In the genomic region with DNA sequence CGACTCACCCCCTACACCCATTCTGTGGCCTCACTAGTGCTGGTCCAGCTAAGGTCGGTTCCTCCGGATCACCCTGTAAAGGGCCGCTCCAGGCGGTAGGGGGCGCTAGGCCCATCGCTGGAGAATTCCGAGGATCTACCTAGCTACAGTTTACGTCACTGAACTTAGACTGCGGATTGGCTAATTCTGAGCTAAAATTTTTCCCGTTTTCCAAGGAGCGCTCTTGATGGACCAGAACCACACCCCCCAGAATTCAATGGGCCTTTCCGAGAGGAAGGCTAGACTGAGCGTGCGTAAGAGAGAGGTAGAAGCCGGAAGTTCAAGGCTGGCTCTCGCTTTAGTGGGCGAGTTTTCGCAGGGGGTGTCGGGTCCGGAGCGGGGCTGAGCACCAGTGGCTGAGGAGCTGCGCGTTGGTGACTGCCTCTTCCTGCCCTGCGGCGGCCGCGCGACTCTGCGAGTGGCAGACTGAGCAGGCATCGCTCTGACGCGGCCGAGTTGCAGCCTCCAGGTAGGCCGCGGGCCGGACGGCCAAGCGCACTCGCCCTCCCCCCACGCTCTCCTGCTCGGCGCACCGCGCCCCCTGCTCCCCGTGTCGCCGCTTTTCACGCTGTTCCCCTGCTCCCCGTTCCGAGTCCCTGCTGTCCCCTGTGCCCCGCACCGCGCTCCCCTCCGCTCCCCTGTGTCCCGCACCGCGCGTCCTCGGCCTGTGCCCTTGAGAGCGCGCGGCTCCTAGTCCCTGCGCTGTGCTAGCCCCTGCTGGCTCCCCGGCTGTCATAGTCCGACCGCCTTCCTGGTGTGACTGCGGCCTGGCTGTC, we compare ENCODE assay signal across 8 mouse cellular contexts. TPM values are rescaled to one million over a fixed set of nuclear protein-coding genes. Genes with fewer than 3 reads are reported as not detected.
A peak's percentile ranks its signal among the peaks of the same experiment; 100 is the strongest.
DNase-seq lines count a peak whose midpoint lies in the region; ATAC-seq lines count a peak whose summit lies in the region.

Gene Cox14, plus strand, starts transcription at position 278 of the 815 bp plus-strand sequence.

- peak within 1 kb of the TSS; percentile 82 for H3K9ac ChIP-seq in lung, embryonic 16.5 days (ENCODE audit: low read length)

- WGBS in lung, embryonic 16.5 days = under 1% methylated on average over 54 of the region's 68 CpGs

- DNase-seq in MEL-GATA-1-ER (ENCODE audit: extremely low read depth, low read depth) = peak; percentile 100
- peak; percentile 98 for DNase-seq in cerebellum, adult 8-10 months
- peak; percentile 99 for DNase-seq in forelimb bud, embryonic 11.5 days (ENCODE audit: low read depth, low spot score)
- DNase-seq in layer of hippocampus, adult 9-10 months (ENCODE audit: low spot score) = peak; percentile 98
- peak; percentile 87 for DNase-seq in ovary, postnatal 10 days (ENCODE audit: low spot score)
- DNase-seq in thymus, postnatal 10 days (ENCODE audit: low spot score in 2 of 2) = peak; percentile 88 to 92

- H3K36me3 ChIP-seq in lung, embryonic 16.5 days (ENCODE audit: control insufficient read depth, insufficient read depth, low read length) = peaks cover 18% of the 10 kb centered on the region

- peaks cover 6% of the 10 kb centered on the region for H3K9me3 ChIP-seq in lung, embryonic 16.5 days (ENCODE audit: control insufficient read depth, low read length)

- ATAC-seq in hematopoietic stem cell, adult 5-6 weeks (replicated peaks in 1 of 2; ENCODE audit: insufficient read depth in 1 of 2, low FRiP score in 2 of 2, low TSS enrichment in 1 of 2, low read depth in 1 of 2, poor library complexity in 2 of 2, severe bottlenecking in 2 of 2) = peak; percentile 88 to 95
- peak; percentile 94 for ATAC-seq in lung, embryonic 16.5 days (ENCODE audit: low read depth)

- H3K4me2 ChIP-seq in lung, embryonic 16.5 days (ENCODE audit: low read depth, low read length) = peak within 1 kb of the TSS; percentile 86

- H3K27me3 ChIP-seq in lung, embryonic 16.5 days (ENCODE audit: control insufficient read depth, insufficient read depth, low read depth, low read length) = no peaks in the 10 kb centered on the region

- peaks cover 27% of the 10 kb centered on the region for H3K4me1 ChIP-seq in lung, embryonic 16.5 days (replicated peaks; ENCODE audit: control insufficient read depth, insufficient read depth, low read length)

- H3K27ac ChIP-seq in lung, embryonic 16.5 days (ENCODE audit: low read length) = peak within 1 kb of the TSS; percentile 95

- peak within 1 kb of the TSS; percentile 65 for H3K4me3 ChIP-seq in lung, embryonic 16.5 days (ENCODE audit: low read length)

RNA-seq across cellular contexts. Expression of gene Cox14, which starts in this region (rescaled TPM):
- 26.8 and 41.8 TPM in 2 replicates for total RNA-seq in hematopoietic stem cell, adult 5-6 weeks (2017)
- polyA plus RNA-seq in lung, embryonic 16.5 days (2015; fragmentation: Nextera tagmentation; extraction: Ambion mirVana) = 148 and 164 TPM in 2 replicates

Comparison
In these comparisons a context has a peak if more than half of its experiments do, and no peak if none do; other contexts are left out.
1. Peak in every context shown above with its lines: DNase-seq, ATAC-seq, H3K4me3 ChIP-seq and H3K27ac ChIP-seq.